Mouse (Mus musculus) thymus, adult 2 months (tissue): ENCODE results near the gene Pi4ka.

Experiments used
- CTCF ChIP-seq: fragments of 200-500 bp; IDR thresholded peaks from 2 replicates; pipeline ENCODE4 v1.5.1; 2012; ENCODE audit warnings: mild to moderate bottlenecking, control low read depth, low read length, moderate library complexity, borderline replicate concordance; ENCODE audit not compliant: control insufficient read depth, poor library complexity, insufficient read depth; ENCODE audit errors: extremely low read depth
- POLR2A ChIP-seq: fragments of 200-500 bp; IDR thresholded peaks from 2 replicates; pipeline ENCODE4 v1.6.1; 2012; ENCODE audit warnings: mild to moderate bottlenecking, low read length, control low read depth, moderate library complexity; ENCODE audit not compliant: control insufficient read depth, poor library complexity, insufficient read depth; ENCODE audit errors: extremely low read depth

- TF ChIP-seq CTCF (no peak), POLR2A (no peak)
Measured at GRCm38 (mm10) chr16:17237634-17238033, 168.5 kb downstream of the Pi4ka start.
